Mouse (Mus musculus): ENCODE results near the gene Cyp27a1. TPM values are rescaled to one million over a fixed set of nuclear protein-coding genes. Genes with fewer than 3 reads are reported as not detected.

The Cyp27a1 gene
- polyA plus RNA-seq, 1 experiment from 2014 or later: 10.4 TPM

- H3K9me3 ChIP-seq (replicated peaks; ENCODE audit: control insufficient read depth, low read length): no peaks in the 10 kb centered on the region
- H3K27ac ChIP-seq (ENCODE audit: low read length): no peak overlapping the region
These were observed 16.0 kb upstream of the Cyp27a1 start for GRCm38 (mm10) chr1:74697416-74697815.

GRCm38 (mm10) chr1:74698353-74698752, 15.0 kb upstream of the Cyp27a1 start:
- Histone ChIP-seq H3K27ac (ENCODE audit: low read length) (no peak overlapping the region), H3K4me2 (ENCODE audit: low read depth, low read length) (no peak overlapping the region), H3K27me3 (ENCODE audit: control insufficient read depth, insufficient read depth, low read length) (no peaks in the 10 kb centered on the region), H3K9ac (ENCODE audit: low read length) (no peak overlapping the region), H3K36me3 (ENCODE audit: control insufficient read depth, insufficient read depth, low read length) (peaks cover 22% of the 10 kb centered on the region), H3K4me3 (replicated peaks; ENCODE audit: low read length) (no peak overlapping the region), H3K9me3 (replicated peaks; ENCODE audit: control insufficient read depth, low read length) (no peaks in the 10 kb centered on the region), H3K4me1 (ENCODE audit: control insufficient read depth, insufficient read depth, low read length) (no peaks in the 10 kb centered on the region)
- no peak for ATAC-seq (ENCODE audit: insufficient read depth, low FRiP score)
- WGBS: 100% methylated on average over 1 of the region's 1 CpGs

More at GRCm38 (mm10) chr1:74697416-74697815, 16.0 kb upstream of the Cyp27a1 start:
- H3K4me3 ChIP-seq (replicated peaks; ENCODE audit: low read length): no peak overlapping the region
- no peak overlapping the region for H3K4me2 ChIP-seq (ENCODE audit: low read depth, low read length)
- H3K36me3 ChIP-seq (ENCODE audit: control insufficient read depth, insufficient read depth, low read length): peaks cover 24% of the 10 kb centered on the region
- WGBS: 93% methylated on average over 6 of the region's 6 CpGs
- no peaks in the 10 kb centered on the region for H3K27me3 ChIP-seq (ENCODE audit: control insufficient read depth, insufficient read depth, low read length)
- ATAC-seq (ENCODE audit: insufficient read depth, low FRiP score): no peak
- no peak overlapping the region for H3K9ac ChIP-seq (ENCODE audit: low read length)
- H3K4me1 ChIP-seq (ENCODE audit: control insufficient read depth, insufficient read depth, low read length): no peaks in the 10 kb centered on the region

DNA sequence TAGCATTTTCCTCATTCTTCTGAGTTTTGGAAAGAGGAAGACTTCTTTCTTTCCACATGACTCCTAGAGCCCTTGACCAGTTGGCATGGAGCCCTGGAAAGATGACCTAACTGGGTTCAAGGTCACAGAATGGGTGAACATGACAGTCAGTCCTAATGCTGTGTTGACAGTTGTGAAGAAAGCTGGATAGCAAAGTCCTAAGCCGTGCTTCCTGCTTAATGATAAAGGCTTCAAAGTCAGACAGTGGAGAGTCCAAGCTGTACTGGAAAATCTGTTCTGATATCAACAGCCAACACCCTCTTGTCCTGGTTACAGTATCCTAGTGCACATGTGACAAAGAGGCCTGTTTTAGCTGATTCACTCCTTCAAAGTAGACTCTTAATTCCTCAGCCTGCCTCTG, 14.6 kb upstream of the Cyp27a1 start:
- no peak for ATAC-seq (ENCODE audit: insufficient read depth, low FRiP score)
- H3K27ac ChIP-seq (ENCODE audit: low read length): no peak overlapping the region

DNA sequence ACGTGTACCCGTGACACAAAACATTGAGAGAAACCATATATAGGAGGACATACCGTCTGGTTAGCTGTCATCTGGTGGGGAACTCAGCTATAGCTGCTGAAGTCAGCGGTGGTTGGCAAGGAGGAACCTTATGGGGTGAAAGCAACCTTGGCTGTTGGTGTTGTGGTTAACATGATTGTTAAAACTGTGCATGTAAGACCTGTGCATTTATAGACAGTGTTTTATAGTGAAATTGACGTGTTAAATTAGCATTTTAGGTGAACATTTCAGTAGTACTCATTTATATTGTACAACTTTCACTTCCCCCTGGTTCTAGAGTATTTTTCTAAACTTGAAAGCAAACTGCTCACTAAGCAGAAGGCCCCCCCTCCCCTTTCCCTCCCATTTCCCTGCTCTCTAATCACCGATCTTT, 11.2 kb upstream of the Cyp27a1 start:
- H3K9ac ChIP-seq (ENCODE audit: low read length): no peak overlapping the region
- no peak for ATAC-seq (ENCODE audit: insufficient read depth, low FRiP score)
- 85% methylated on average over 6 of the region's 6 CpGs for WGBS

More for the DNA sequence above, 14.6 kb upstream of the Cyp27a1 start:
- H3K4me2 ChIP-seq (ENCODE audit: low read depth, low read length): no peak overlapping the region
- no peaks in the 10 kb centered on the region for H3K4me1 ChIP-seq (ENCODE audit: control insufficient read depth, insufficient read depth, low read length)
- no peak overlapping the region for H3K9ac ChIP-seq (ENCODE audit: low read length)
- no peak overlapping the region for H3K4me3 ChIP-seq (replicated peaks; ENCODE audit: low read length)
- H3K27me3 ChIP-seq (ENCODE audit: control insufficient read depth, insufficient read depth, low read length): no peaks in the 10 kb centered on the region
- 83% methylated on average over 1 of the region's 1 CpGs for WGBS
- peaks cover 22% of the 10 kb centered on the region for H3K36me3 ChIP-seq (ENCODE audit: control insufficient read depth, insufficient read depth, low read length)
- H3K9me3 ChIP-seq (replicated peaks; ENCODE audit: control insufficient read depth, low read length): no peaks in the 10 kb centered on the region

GRCm38 (mm10) chr1:74704156-74704555, 9.2 kb upstream of the Cyp27a1 start:
- WGBS: 78% methylated on average over 3 of the region's 3 CpGs

More for the DNA sequence above, 11.2 kb upstream of the Cyp27a1 start:
- no peaks in the 10 kb centered on the region for H3K27me3 ChIP-seq (ENCODE audit: control insufficient read depth, insufficient read depth, low read length)
- no peak overlapping the region for H3K4me3 ChIP-seq (replicated peaks; ENCODE audit: low read length)
- H3K9me3 ChIP-seq (replicated peaks; ENCODE audit: control insufficient read depth, low read length): no peaks in the 10 kb centered on the region
- no peak overlapping the region for H3K4me2 ChIP-seq (ENCODE audit: low read depth, low read length)
- H3K4me1 ChIP-seq (ENCODE audit: control insufficient read depth, insufficient read depth, low read length): no peaks in the 10 kb centered on the region
- H3K27ac ChIP-seq (ENCODE audit: low read length): no peak overlapping the region
- H3K36me3 ChIP-seq (ENCODE audit: control insufficient read depth, insufficient read depth, low read length): 0 out of 2 replicates have a peak, but pooled peaks cover 9% of the 10 kb centered on the region

DNA sequence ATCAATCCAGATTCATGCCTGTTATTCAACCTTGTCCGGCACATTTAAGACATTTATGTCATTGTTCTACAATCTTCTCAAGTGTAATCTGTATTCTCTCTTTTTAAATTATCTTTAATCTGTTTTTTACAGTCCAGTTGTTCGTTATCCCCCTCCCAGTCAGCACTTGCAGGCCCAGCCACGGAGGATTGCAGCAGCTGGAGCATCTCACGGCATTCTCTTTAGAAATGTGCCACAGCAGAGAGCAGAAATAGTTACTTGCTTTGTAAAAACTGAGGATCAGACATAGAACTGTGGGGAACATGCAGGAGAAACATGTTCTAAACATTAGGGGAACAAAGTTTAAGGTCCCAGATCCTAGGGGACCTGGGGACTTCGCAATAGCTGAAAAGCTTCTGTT, 8.4 kb upstream of the Cyp27a1 start:
- ATAC-seq (ENCODE audit: insufficient read depth, low FRiP score): no peak
- no peak overlapping the region for H3K4me3 ChIP-seq (replicated peaks; ENCODE audit: low read length)
- no peak overlapping the region for H3K9ac ChIP-seq (ENCODE audit: low read length)
- no peak overlapping the region for H3K4me2 ChIP-seq (ENCODE audit: low read depth, low read length)
- no peaks in the 10 kb centered on the region for H3K27me3 ChIP-seq (ENCODE audit: control insufficient read depth, insufficient read depth, low read length)
- H3K36me3 ChIP-seq (ENCODE audit: control insufficient read depth, insufficient read depth, low read length): no peaks in the 10 kb centered on the region
- H3K9me3 ChIP-seq (replicated peaks; ENCODE audit: control insufficient read depth, low read length): no peaks in the 10 kb centered on the region
- H3K27ac ChIP-seq (ENCODE audit: low read length): peak overlapping the region; percentile 59
- no peaks in the 10 kb centered on the region for H3K4me1 ChIP-seq (ENCODE audit: control insufficient read depth, insufficient read depth, low read length)
- 46% methylated on average over 5 of the region's 5 CpGs for WGBS

More at GRCm38 (mm10) chr1:74704156-74704555, 9.2 kb upstream of the Cyp27a1 start:
- H3K27ac ChIP-seq (ENCODE audit: low read length): peak overlapping the region; percentile 38; the same call in 1 of the 2 replicates
- H3K4me1 ChIP-seq (ENCODE audit: control insufficient read depth, insufficient read depth, low read length): no peaks in the 10 kb centered on the region
- H3K4me2 ChIP-seq (ENCODE audit: low read depth, low read length): no peak overlapping the region
- no peaks in the 10 kb centered on the region for H3K27me3 ChIP-seq (ENCODE audit: control insufficient read depth, insufficient read depth, low read length)
- no peak for ATAC-seq (ENCODE audit: insufficient read depth, low FRiP score)
- no peak overlapping the region for H3K4me3 ChIP-seq (replicated peaks; ENCODE audit: low read length)
- no peak overlapping the region for H3K9ac ChIP-seq (ENCODE audit: low read length)
- H3K36me3 ChIP-seq (ENCODE audit: control insufficient read depth, insufficient read depth, low read length): no peaks in the 10 kb centered on the region
- no peaks in the 10 kb centered on the region for H3K9me3 ChIP-seq (replicated peaks; ENCODE audit: control insufficient read depth, low read length)

DNA sequence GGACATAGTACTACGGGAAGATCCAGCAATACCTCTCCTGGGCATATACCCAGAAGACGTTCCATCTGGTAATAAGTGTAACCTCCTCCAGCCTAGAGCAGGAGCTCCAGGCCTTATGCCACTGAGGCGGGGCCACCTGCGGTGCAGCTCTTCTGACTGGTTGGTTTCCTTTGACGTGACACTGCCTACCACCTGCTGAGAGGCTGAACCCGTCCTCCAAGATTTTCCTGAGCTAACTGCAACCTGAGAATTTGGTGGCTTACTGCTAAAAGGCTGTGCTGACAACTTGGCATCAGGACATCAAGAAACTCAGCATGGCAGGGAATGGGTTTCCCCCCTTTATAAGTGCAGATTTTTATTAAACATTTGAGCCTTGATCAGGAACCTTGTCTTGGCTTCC, 3.8 kb upstream of the Cyp27a1 start:
- Histone ChIP-seq H3K9ac (ENCODE audit: low read length) (no peak overlapping the region), H3K9me3 (replicated peaks; ENCODE audit: control insufficient read depth, low read length) (no peaks in the 10 kb centered on the region), H3K4me3 (replicated peaks; ENCODE audit: low read length) (no peak overlapping the region), H3K4me1 (ENCODE audit: control insufficient read depth, insufficient read depth, low read length) (0 out of 2 replicates have a peak, but pooled peaks cover 2% of the 10 kb centered on the region), H3K36me3 (ENCODE audit: control insufficient read depth, insufficient read depth, low read length) (no peaks in the 10 kb centered on the region), H3K27me3 (ENCODE audit: control insufficient read depth, insufficient read depth, low read length) (no peaks in the 10 kb centered on the region), H3K27ac (ENCODE audit: low read length) (no peak overlapping the region), H3K4me2 (ENCODE audit: low read depth, low read length) (no peak overlapping the region)
- ATAC-seq (ENCODE audit: insufficient read depth, low FRiP score): no peak
- 44% methylated on average over 6 of the region's 6 CpGs for WGBS

DNA sequence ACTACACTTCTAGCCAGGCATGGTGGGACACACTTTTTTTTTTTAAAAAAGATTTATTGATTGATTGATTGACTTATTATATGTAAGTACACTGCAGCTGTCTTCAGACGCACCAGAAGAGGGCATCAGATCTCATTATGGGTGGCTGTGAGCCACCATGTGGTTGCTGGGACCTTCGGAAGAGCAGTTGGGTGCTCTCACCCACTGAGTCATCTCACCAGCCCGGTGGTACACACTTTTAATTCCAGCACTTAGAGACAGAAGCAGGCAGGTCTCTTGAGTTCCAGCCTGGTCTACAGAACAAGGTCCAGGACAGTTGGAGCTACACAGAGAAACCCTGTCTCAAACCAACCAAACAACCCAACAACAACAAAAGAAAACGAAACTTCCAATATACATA, 1.3 kb upstream of the Cyp27a1 start:
- WGBS: 72% methylated on average over 4 of the region's 4 CpGs
- Histone ChIP-seq H3K4me1 (ENCODE audit: control insufficient read depth, insufficient read depth, low read length) (0 out of 2 replicates have a peak, but pooled peaks cover 2% of the 10 kb centered on the region), H3K27ac (ENCODE audit: low read length) (no peak overlapping the region), H3K9ac (ENCODE audit: low read length) (no peak overlapping the region), H3K4me3 (replicated peaks; ENCODE audit: low read length) (no peak overlapping the region), H3K9me3 (replicated peaks; ENCODE audit: control insufficient read depth, low read length) (no peaks in the 10 kb centered on the region), H3K36me3 (ENCODE audit: control insufficient read depth, insufficient read depth, low read length) (no peaks in the 10 kb centered on the region), H3K4me2 (ENCODE audit: low read depth, low read length) (no peak overlapping the region), H3K27me3 (ENCODE audit: control insufficient read depth, insufficient read depth, low read length) (no peaks in the 10 kb centered on the region)
- no peak for ATAC-seq (ENCODE audit: insufficient read depth, low FRiP score)

GRCm38 (mm10) chr1:74712461-74713098, 794 bp upstream of the Cyp27a1 start:
- Histone ChIP-seq H3K9me3 (replicated peaks; ENCODE audit: control insufficient read depth, low read length) (no peaks in the 10 kb centered on the region), H3K27ac (ENCODE audit: low read length) (0 out of 2 replicates have a peak overlapping the region, but pooled peaks have one; percentile 23), H3K4me3 (replicated peaks; ENCODE audit: low read length) (peak overlapping the region; percentile 56), H3K36me3 (ENCODE audit: control insufficient read depth, insufficient read depth, low read length) (no peaks in the 10 kb centered on the region), H3K9ac (ENCODE audit: low read length) (peak overlapping the region; percentile 81), H3K4me1 (ENCODE audit: control insufficient read depth, insufficient read depth, low read length) (0 out of 2 replicates have a peak, but pooled peaks cover 2% of the 10 kb centered on the region), H3K27me3 (ENCODE audit: control insufficient read depth, insufficient read depth, low read length) (no peaks in the 10 kb centered on the region), H3K4me2 (ENCODE audit: low read depth, low read length) (peak overlapping the region; percentile 91)
- ATAC-seq (ENCODE audit: insufficient read depth, low FRiP score): no peak
- 36% methylated on average over 5 of the region's 5 CpGs for WGBS
